Mouse (Mus musculus) R1 (cell line): ENCODE measurements around the gene Adm2.

Experiments
- DNase-seq: peaks from one replicate; pipeline ENCODE4 v3.0.0-alpha.2; 2018; ENCODE audit warnings: low read depth, low spot score

Gene Adm2

GRCm38 (mm10) chr15:89355241-89356187 is 33.0 kb downstream of the Adm2 start, which contains the start of the genes Lmf2 and Ncaph2:
Gene Lmf2 (minus strand): TSS chr15:89355659.
Gene Ncaph2 (plus strand): TSS chr15:89355719.
- DNase-seq, result peak; percentile 97

- DNase-seq, result peak; percentile 98
These were observed 33.9 kb downstream of the Adm2 start for GRCm38 (mm10) chr15:89356372-89356771.

- no peak for DNase-seq
These were observed 36.3 kb downstream of the Adm2 start for GRCm38 (mm10) chr15:89358784-89359183.

DNA sequence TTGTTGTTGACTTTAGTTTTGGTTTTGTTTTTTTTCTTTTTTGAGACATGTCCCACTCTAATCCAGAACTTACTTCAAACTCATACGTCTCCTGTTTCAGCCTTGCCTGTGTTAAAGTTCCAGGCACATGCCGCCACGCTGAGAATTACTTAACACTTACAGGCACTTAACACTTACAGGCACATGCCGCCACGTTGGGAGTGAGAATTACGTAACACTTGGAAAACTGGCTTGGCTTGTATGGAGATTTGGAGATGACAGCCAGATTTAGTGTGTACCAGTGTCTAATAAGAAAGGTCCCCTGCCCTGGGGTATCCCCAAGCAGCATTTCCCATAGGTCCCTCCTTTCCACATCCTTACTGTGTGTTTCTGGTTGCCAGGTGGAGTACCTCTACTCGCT is 40.5 kb downstream of the Adm2 start:
- no peak for DNase-seq

- DNase-seq, result no peak
These were observed 42.6 kb downstream of the Adm2 start for GRCm38 (mm10) chr15:89365141-89365551.

- DNase-seq, result no peak
These were observed 49.5 kb downstream of the Adm2 start for GRCm38 (mm10) chr15:89372068-89372467.

DNA sequence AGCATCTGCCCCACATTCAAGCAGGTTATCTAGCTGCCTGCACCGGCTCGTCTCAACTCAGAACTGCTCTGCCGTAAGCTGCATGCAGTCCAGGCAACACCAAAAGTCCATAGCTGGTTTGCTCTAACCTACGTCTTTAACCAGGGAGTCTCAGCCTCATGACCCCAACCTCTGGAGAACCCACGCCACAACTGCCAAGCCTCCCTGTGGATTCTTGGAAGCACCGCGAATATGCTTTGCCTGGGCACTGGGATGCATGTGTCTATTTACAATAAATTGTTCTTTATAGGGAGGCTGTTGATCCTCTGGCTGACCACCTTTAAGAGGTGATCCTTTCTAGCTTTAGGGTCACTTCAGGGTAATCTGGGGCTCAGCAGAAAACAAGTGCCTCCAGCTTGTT is 50.0 kb downstream of the Adm2 start:
- DNase-seq, result no peak

- DNase-seq, result peak; percentile 85
These were observed 50.7 kb downstream of the Adm2 start for GRCm38 (mm10) chr15:89373027-89373761.

DNA sequence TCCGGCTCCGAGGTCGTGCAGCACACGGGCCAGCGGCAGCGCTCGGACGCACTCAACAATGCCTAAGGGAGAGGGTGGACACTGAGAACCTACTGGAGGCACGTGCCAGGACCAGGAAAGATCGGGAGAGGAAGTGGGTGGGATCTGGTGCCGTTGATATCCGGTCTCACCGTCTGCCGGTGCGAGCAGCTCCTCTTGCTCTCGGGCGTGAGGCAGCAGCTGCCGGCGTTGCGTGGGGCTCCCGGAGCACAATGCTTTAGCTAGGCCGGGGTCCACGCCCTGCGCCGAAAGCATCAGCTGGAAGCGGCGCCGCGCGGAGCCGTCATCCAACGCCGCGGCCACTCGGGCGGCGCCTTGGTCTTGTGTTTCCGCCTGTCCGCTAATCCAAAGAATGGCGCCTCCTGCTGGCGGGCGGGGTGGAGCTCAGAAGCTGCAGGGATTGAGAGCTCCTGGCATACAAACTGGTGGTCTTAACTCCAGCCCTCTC is 51.3 kb downstream of the Adm2 start, which contains the start of gene Sco2:
Gene Sco2 (minus strand): TSS at position 85 of the 487 bp plus-strand sequence.
- peak; percentile 93 for DNase-seq
